Mouse (Mus musculus): ENCODE measurements around the gene Polr2l. TPM values are rescaled to one million over a fixed set of nuclear protein-coding genes. Genes with fewer than 3 reads are reported as not detected.

Polr2l gene
- 56.8 and 65.1 TPM in 2 replicates for polyA plus RNA-seq (2015; fragmentation: Nextera tagmentation; extraction: Ambion mirVana)

GRCm38 (mm10) chr7:141475011-141475804 is at the start of gene Polr2l, which contains the start of gene Tspan4:
TSS of gene Polr2l (minus strand) at chr7:141475132.
TSS of gene Tspan4 (plus strand) at chr7:141475240.

GRCm38 (mm10) chr7:141467230-141468030 is 7.5 kb downstream of the Polr2l start, which contains the start of gene Cd151:
TSS of gene Cd151 (plus strand) at chr7:141467392.

DNA sequence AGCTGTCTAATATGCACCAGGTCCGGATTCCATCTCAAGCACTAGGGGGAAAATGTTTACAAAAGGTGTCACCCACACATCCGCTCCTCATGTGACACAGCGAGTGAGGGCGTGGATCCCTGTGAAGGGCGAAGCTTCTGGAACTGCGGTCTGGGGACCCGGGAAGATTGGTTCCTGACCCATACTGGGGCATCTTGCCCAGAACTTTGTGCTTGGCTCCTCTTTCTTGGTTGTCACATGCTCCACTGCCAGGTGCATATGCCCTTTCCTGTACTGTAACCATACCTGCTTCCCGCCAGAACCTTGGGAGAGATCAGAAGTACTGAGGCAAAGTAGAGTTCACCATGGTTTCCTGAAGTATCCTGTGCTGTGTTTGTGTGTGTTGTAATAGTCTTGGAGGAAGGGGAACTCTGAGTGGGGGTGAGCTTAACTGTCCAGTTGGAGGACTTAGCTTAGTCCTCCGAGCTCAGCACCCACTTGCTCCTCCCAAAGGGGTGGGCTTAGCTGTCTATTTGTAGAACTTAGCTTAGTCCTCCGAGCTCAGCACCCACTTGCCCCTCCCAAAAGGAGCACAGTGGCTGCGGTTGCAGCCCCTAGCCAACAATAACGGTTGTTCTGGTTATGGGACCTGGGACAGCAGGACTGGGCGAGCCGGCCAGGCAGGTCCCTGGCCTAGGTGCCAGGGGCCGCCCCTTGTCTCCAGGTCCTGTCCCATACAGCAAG is 14.4 kb downstream of the Polr2l start, which contains the start of gene Cracr2b:
Gene Cracr2b (plus strand): TSS at position 704 of the 723 bp plus-strand sequence.

DNA sequence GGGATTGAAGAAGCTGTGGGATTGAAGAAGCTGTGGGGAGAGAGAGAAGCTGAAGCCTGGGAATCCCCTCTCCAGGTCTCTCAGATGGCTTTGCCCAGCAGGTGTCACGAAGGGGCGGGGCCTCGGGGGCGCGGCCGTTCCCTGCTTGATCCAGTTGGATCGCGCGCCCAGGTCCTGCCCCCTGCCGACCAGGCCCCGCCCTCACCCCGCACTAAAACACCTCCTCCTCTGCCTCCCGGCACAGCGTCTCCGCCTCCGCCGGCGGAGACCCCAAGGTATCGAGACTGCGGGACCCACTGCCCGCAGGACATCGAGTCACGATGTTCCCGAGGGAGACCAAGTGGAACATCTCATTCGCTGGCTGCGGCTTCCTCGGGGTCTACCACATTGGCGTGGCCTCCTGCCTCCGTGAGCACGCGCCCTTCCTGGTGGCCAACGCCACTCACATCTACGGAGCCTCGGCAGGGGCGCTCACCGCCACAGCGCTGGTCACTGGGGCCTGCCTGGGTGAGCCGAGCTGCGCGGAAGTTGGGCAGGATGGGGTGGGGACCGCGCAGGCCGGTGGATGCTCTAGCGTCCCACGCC is 19.9 kb downstream of the Polr2l start, which contains the start of gene Pnpla2:
Gene Pnpla2 (plus strand): TSS at position 232 of the 585 bp plus-strand sequence.

DNA sequence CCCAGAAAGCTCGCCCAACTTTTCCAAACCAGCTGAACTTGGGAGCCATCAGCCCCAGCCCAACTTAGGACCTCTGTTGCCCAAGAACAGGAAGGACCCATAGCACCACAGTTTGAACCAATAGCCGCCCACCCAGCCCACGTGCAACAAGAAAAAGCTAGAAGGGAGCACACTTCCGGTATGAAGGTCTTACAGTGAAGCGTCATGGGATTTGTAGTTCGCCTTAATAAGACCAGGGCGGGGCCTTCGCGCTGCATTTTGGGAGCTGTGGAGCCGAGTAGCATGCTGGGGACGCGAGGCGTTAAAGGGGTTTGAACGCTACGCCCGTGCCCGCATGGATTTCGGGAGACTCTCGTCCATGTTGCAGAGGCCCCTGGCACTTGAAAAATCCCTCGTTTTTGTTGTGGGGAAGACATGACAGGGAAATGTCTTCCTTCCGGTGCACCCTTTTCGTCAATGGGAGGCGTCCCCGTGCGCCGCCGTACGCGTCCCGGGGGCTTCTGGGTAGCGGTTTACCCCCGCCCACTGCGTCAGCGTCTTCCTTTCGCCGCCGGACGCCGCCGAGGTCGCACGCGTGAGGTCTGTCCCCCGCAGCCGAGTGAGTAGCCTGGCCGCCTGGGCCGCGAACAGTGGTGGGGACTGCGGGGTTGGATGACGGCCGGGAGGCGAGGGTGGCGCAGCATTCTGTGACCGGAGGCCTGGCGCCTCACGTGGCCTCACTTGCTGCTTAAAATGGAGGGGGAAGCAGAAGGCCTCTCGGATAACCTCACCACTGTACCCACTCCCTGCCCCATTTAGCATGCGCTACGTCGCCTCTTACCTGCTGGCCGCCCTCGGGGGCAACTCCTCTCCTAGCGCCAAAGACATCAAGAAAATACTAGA is 27.6 kb downstream of the Polr2l start, which contains the start of gene Rplp2:
Gene Rplp2 (plus strand): TSS at position 261 of the 882 bp plus-strand sequence.

GRCm38 (mm10) chr7:141443828-141444237 is 31.1 kb downstream of the Polr2l start, which contains the start of gene Pidd1:
TSS of gene Pidd1 (minus strand) at chr7:141444025.

DNA sequence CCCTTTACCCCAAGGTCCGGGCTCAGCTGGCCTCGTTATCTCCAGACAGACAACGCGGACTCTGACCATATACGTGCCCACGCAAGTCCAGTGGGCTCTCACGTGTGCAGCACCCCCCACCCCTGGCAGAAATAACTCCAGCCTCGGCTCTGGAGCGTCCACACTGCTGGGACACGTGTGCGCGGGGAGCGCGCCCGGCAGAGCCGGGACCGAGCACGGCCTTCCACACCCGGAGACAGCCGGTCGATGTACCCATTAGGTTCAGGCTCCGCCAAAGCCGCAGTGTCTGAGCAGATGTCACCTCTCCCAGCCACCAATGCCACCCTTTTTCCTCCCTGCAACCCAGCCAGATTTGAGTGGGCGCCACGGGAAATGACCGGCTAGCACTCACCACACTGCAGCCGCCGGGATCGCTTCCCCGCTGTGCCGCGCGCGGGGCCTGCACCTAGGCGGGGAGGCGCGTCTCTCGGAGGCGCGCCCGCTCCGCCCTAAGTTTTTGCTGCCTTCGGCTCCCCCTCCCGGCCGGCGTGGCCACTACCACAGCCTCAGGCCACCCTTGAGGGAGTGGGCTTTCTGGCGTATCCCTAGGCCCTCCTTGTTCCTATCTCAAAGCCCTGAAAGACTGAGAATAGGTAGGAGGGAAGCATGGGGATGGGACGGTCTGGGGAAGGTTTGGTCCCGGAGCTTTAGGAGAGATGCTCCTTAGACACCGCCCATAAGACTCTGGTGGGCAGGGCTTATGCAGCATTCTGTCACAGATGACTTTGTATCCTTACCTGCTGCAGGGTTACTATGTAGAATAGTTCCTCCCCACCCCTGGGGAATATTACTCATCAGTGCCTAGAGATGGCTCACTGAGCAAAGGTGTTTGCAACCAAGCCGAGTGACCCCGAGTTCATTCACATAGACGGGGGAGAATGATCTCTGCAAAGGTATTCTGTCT is 37.5 kb downstream of the Polr2l start, which contains the start of gene Slc25a22:
Gene Slc25a22 (minus strand): TSS at position 715 of the 943 bp plus-strand sequence.

DNA sequence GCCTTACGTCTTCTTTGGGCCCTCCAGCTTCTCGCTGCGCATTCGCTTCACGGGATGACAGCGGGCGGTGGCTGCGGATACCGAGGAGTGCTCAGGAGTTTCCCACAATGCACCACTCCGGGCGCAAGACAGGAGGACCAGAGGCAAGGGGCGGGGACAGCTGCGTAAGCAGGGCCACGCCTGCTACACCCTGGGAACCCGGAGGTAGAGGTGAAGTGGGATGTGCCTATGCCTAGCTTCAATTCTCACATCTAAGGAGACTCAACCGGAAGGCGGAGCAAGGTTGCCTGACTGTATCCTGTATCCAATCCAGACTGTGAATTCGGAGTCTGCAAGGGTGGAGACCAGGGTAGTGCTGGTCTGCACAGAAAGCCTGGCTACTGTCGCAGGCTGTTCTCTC is 45.6 kb downstream of the Polr2l start, which contains the start of gene Cend1:
Gene Cend1 (minus strand): TSS at position 182 of the 400 bp plus-strand sequence.

Other genes starting within 250 kb of the Polr2l start
- 32.7 and 37.2 TPM in 2 replicates for gene Phrf1, start 246.3 kb downstream of the Polr2l start, polyA plus RNA-seq (2015; fragmentation: Nextera tagmentation; extraction: Ambion mirVana)
- gene Irf7, start 208.7 kb downstream of the Polr2l start, polyA plus RNA-seq (2015; fragmentation: Nextera tagmentation; extraction: Ambion mirVana) = 32.5 and 46.0 TPM in 2 replicates
- gene Cdhr5, start 198.3 kb downstream of the Polr2l start, polyA plus RNA-seq (2015; fragmentation: Nextera tagmentation; extraction: Ambion mirVana) = 0.07 and 0.11 TPM in 2 replicates
- gene Sct, start 196.0 kb downstream of the Polr2l start, polyA plus RNA-seq (2015; fragmentation: Nextera tagmentation; extraction: Ambion mirVana) = 10.2 and 15.9 TPM in 2 replicates
- 0.10 and 0.55 TPM in 2 replicates for gene Drd4, start 183.1 kb downstream of the Polr2l start, polyA plus RNA-seq (2015; fragmentation: Nextera tagmentation; extraction: Ambion mirVana)
- 26.7 and 31.4 TPM in 2 replicates for gene Deaf1, start 147.4 kb downstream of the Polr2l start, polyA plus RNA-seq (2015; fragmentation: Nextera tagmentation; extraction: Ambion mirVana)
- gene Tmem80, start 147.4 kb downstream of the Polr2l start, polyA plus RNA-seq (2015; fragmentation: Nextera tagmentation; extraction: Ambion mirVana) = 25.3 and 26.4 TPM in 2 replicates
- 1.6 and 2.0 TPM in 2 replicates for gene Eps8l2, start 136.3 kb downstream of the Polr2l start, polyA plus RNA-seq (2015; fragmentation: Nextera tagmentation; extraction: Ambion mirVana)
- 532 and 557 TPM in 2 replicates for gene Taldo1, start 82.9 kb downstream of the Polr2l start, polyA plus RNA-seq (2015; fragmentation: Nextera tagmentation; extraction: Ambion mirVana)
- gene Gatd1, start 61.0 kb downstream of the Polr2l start, polyA plus RNA-seq (2015; fragmentation: Nextera tagmentation; extraction: Ambion mirVana) = 27.9 and 38.0 TPM in 2 replicates
- 0.17 TPM in 1 of 2 replicates, not detected in the other for gene Cend1, start 45.6 kb downstream of the Polr2l start, polyA plus RNA-seq (2015; fragmentation: Nextera tagmentation; extraction: Ambion mirVana)
- 9.6 and 12.0 TPM in 2 replicates for gene Slc25a22, start 37.2 kb downstream of the Polr2l start, polyA plus RNA-seq (2015; fragmentation: Nextera tagmentation; extraction: Ambion mirVana)
- gene Pidd1, start 31.1 kb downstream of the Polr2l start, polyA plus RNA-seq (2015; fragmentation: Nextera tagmentation; extraction: Ambion mirVana) = 11.9 and 14.1 TPM in 2 replicates
- gene Rplp2, start 27.8 kb downstream of the Polr2l start, polyA plus RNA-seq (2015; fragmentation: Nextera tagmentation; extraction: Ambion mirVana) = 1,725 and 1,765 TPM in 2 replicates
- 23.6 and 27.5 TPM in 2 replicates for gene Pnpla2, start 19.9 kb downstream of the Polr2l start, polyA plus RNA-seq (2015; fragmentation: Nextera tagmentation; extraction: Ambion mirVana)
- gene Cracr2b, start 14.0 kb downstream of the Polr2l start, polyA plus RNA-seq (2015; fragmentation: Nextera tagmentation; extraction: Ambion mirVana) = 12.7 and 15.8 TPM in 2 replicates
- 9.2 and 10.5 TPM in 2 replicates for gene Cd151, start 7.7 kb downstream of the Polr2l start, polyA plus RNA-seq (2015; fragmentation: Nextera tagmentation; extraction: Ambion mirVana)
- 65.7 and 84.5 TPM in 2 replicates for gene Tspan4, start 108 bp upstream of the Polr2l start, polyA plus RNA-seq (2015; fragmentation: Nextera tagmentation; extraction: Ambion mirVana)
- 14.0 and 14.6 TPM in 2 replicates for gene Chid1, start 64.7 kb upstream of the Polr2l start, polyA plus RNA-seq (2015; fragmentation: Nextera tagmentation; extraction: Ambion mirVana)
- 49.8 and 51.2 TPM in 2 replicates for gene Ap2a2, start 87.0 kb upstream of the Polr2l start, polyA plus RNA-seq (2015; fragmentation: Nextera tagmentation; extraction: Ambion mirVana)
- gene Muc6, start 180.2 kb upstream of the Polr2l start, polyA plus RNA-seq (2015; fragmentation: Nextera tagmentation; extraction: Ambion mirVana) = 6.2 and 7.0 TPM in 2 replicates
- gene Muc2, start 215.2 kb upstream of the Polr2l start, polyA plus RNA-seq (2015; fragmentation: Nextera tagmentation; extraction: Ambion mirVana) = 0.23 and 0.30 TPM in 2 replicates